Mouse (Mus musculus) thymus, adult 2 months (tissue): ENCODE results near the gene Sit1.

ENCODE experiments used
- CTCF ChIP-seq: fragments of 200-500 bp; IDR thresholded peaks from 2 replicates; pipeline ENCODE4 v1.5.1; 2012; ENCODE audit warnings: mild to moderate bottlenecking, control low read depth, low read length, moderate library complexity, borderline replicate concordance; ENCODE audit not compliant: control insufficient read depth, poor library complexity, insufficient read depth; ENCODE audit errors: extremely low read depth
- POLR2A ChIP-seq: fragments of 200-500 bp; IDR thresholded peaks from 2 replicates; pipeline ENCODE4 v1.6.1; 2012; ENCODE audit warnings: mild to moderate bottlenecking, low read length, control low read depth, moderate library complexity; ENCODE audit not compliant: control insufficient read depth, poor library complexity, insufficient read depth; ENCODE audit errors: extremely low read depth

DNA sequence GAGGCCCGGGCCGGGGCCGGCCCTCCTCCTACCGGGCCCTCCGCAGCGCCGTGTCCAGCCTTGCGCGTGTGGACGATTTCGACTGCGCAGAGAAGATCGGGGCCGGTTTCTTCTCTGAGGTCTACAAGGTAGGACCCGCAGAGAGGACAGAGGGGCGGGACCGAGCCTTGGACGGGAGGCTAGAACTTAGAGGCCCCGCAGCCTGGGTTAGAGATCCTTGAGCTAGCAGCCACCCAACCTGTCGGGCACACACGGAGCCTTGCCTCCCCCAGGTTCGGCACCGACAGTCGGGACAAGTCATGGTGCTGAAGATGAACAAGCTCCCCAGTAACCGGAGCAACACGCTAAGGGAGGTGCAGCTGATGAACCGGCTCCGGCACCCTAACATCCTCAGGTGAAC lies 40.0 kb downstream of the Sit1 start:
- TF ChIP-seq CTCF (no peak), POLR2A (no peak)
